Mouse (Mus musculus) myocyte (in vitro differentiated cells): ENCODE measurements around the gene Maats1. TPM values are rescaled to one million over a fixed set of nuclear protein-coding genes. Genes with fewer than 3 reads are reported as not detected.

ENCODE experiments used
- H3K27me3 ChIP-seq: one replicate; pipeline ENCODE4 v1.6.1; 2011; ENCODE audit not compliant: control insufficient read depth, insufficient read depth, insufficient read length
- H3K36me3 ChIP-seq: one replicate; pipeline ENCODE4 v1.6.1; 2011; ENCODE audit not compliant: control insufficient read depth, insufficient read depth
- H3K4me2 ChIP-seq: one replicate; pipeline ENCODE4 v1.6.1; 2011; ENCODE audit warnings: low read depth, control low read depth
- H3K4me3 ChIP-seq: one replicate; pipeline ENCODE4 v1.5.1; 2011; ENCODE audit warnings: mild to moderate bottlenecking, control low read depth, moderate library complexity
- H3K79me2 ChIP-seq: one replicate; pipeline ENCODE4 v1.6.1; 2011; ENCODE audit not compliant: control insufficient read depth, insufficient read depth
- H3ac ChIP-seq: one replicate; pipeline ENCODE4 v1.6.1; 2011; ENCODE audit not compliant: control insufficient read depth, insufficient read length
- CEBPB ChIP-seq: IDR thresholded peaks from 2 replicates; pipeline ENCODE4 v1.6.1; 2011; ENCODE audit warnings: mild to moderate bottlenecking, moderate library complexity; ENCODE audit not compliant: poor library complexity, insufficient read depth, severe bottlenecking
- E2F4 ChIP-seq: IDR thresholded peaks from one replicate; pipeline ENCODE4 v1.6.1; 2011; ENCODE audit warnings: mild to moderate bottlenecking, control low read depth, moderate library complexity; ENCODE audit not compliant: insufficient read depth
- MAX ChIP-seq: IDR thresholded peaks from one replicate; pipeline ENCODE4 v1.6.1; 2011; ENCODE audit warnings: low read depth, mild to moderate bottlenecking, control low read depth
- MYOD1 ChIP-seq, 3 experiments: IDR thresholded peaks; one replicate each; pipeline ENCODE4 v1.6.1; 2011; ENCODE audit warnings: control low read depth in 2 of 3, low read depth in 2 of 3, mild to moderate bottlenecking in 2 of 3, moderate library complexity in 1 of 3; ENCODE audit not compliant: insufficient read length in 2 of 3, control insufficient read depth in 1 of 3
- MYOG ChIP-seq, 3 experiments: IDR thresholded peaks; one replicate each; pipeline ENCODE4 v1.6.1; 2011; ENCODE audit warnings: control low read depth in 2 of 3, low read depth in 2 of 3, mild to moderate bottlenecking in 2 of 3; ENCODE audit not compliant: insufficient read length in 2 of 3, control insufficient read depth in 1 of 3, insufficient read depth in 1 of 3
- POLR2A ChIP-seq: IDR thresholded peaks from one replicate; pipeline ENCODE4 v1.6.1; 2011; ENCODE audit warnings: low read depth, mild to moderate bottlenecking, control low read depth, moderate library complexity; ENCODE audit not compliant: insufficient read length
- POLR2AphosphoS2 ChIP-seq: IDR thresholded peaks from one replicate; pipeline ENCODE4 v1.6.1; 2011; ENCODE audit warnings: low read depth, control low read depth; ENCODE audit not compliant: insufficient read length
- REST ChIP-seq: IDR thresholded peaks from one replicate; pipeline ENCODE4 v1.6.1; 2011; ENCODE audit warnings: mild to moderate bottlenecking, control low read depth, moderate library complexity; ENCODE audit not compliant: insufficient read depth, insufficient read length
- SRF ChIP-seq: IDR thresholded peaks from one replicate; pipeline ENCODE4 v1.6.1; 2011; ENCODE audit warnings: low read depth; ENCODE audit not compliant: control insufficient read depth, insufficient read length
- TCF12 ChIP-seq: IDR thresholded peaks from one replicate; pipeline ENCODE4 v1.6.1; 2011; ENCODE audit warnings: mild to moderate bottlenecking, control low read depth; ENCODE audit not compliant: poor library complexity, insufficient read depth, severe bottlenecking
- TCF3 ChIP-seq: IDR thresholded peaks from one replicate; pipeline ENCODE4 v1.6.1; 2011; ENCODE audit warnings: low read depth, control low read depth; ENCODE audit not compliant: insufficient read length
- USF1 ChIP-seq: IDR thresholded peaks from one replicate; pipeline ENCODE4 v1.6.1; 2011; ENCODE audit warnings: low read depth, mild to moderate bottlenecking, control low read depth, moderate library complexity
- polyA plus RNA-seq: library from polyadenylated mRNA; unstranded; fragments of >200 nt; fragmentation: generic; extraction: Trizol; gene quantifications from one replicate; pipeline ENCODE4 v1.2.1, GENCODE M21; 2012; ENCODE audit warnings: missing spikeins

Gene Maats1
- polyA plus RNA-seq, 1 experiment, result 1.1 TPM

- peak overlapping the region; percentile 5 for H3K4me2 ChIP-seq
- no peak overlapping the region for H3K4me3 ChIP-seq
- no peaks in the 10 kb centered on the region for H3K79me2 ChIP-seq
- H3ac ChIP-seq, result no peak overlapping the region
- no peaks in the 10 kb centered on the region for H3K27me3 ChIP-seq
- no peaks in the 10 kb centered on the region for H3K36me3 ChIP-seq
- TF ChIP-seq SRF (no peak), MYOD1 (IDR thresholded peaks at IDR 0.05; ENCODE audit: control insufficient read depth in 1 of 3, insufficient read length in 2 of 3, low read depth in 2 of 3) (no peak), POLR2A (no peak), CEBPB (no peak), USF1 (no peak), E2F4 (no peak), TCF12 (no peak), MAX (no peak), REST (no peak)
These were observed 34.4 kb upstream of the Maats1 start for GRCm38 (mm10) chr16:38376163-38376840.

GRCm38 (mm10) chr16:38375182-38375581, 33.2 kb upstream of the Maats1 start:
- Histone ChIP-seq H3K79me2 (no peaks in the 10 kb centered on the region), H3K36me3 (no peaks in the 10 kb centered on the region), H3ac (no peak overlapping the region), H3K4me3 (no peak overlapping the region), H3K4me2 (no peak overlapping the region), H3K27me3 (no peaks in the 10 kb centered on the region)
- TF ChIP-seq CEBPB (no peak), SRF (no peak), REST (no peak), E2F4 (no peak)

- no peak for TF ChIP-seq MYOG (IDR thresholded peaks at IDR 0.05; ENCODE audit: control insufficient read depth in 1 of 3, insufficient read depth in 1 of 3, insufficient read length in 2 of 3, low read depth in 2 of 3)
- no peak for TF ChIP-seq POLR2AphosphoS2
- no peak for TF ChIP-seq POLR2A
- no peak for TF ChIP-seq TCF3
- TF ChIP-seq CEBPB, result no peak
- peak in 1 of 3 experiments; percentile 27 for TF ChIP-seq MYOD1 (IDR thresholded peaks at IDR 0.05; ENCODE audit: control insufficient read depth in 1 of 3, insufficient read length in 2 of 3, low read depth in 2 of 3)
- H3K4me2 ChIP-seq, result no peak overlapping the region
- no peaks in the 10 kb centered on the region for H3K36me3 ChIP-seq
- H3ac ChIP-seq, result no peak overlapping the region
- no peaks in the 10 kb centered on the region for H3K79me2 ChIP-seq
- H3K4me3 ChIP-seq, result no peak overlapping the region
- no peaks in the 10 kb centered on the region for H3K27me3 ChIP-seq
These were observed 32.6 kb upstream of the Maats1 start for GRCm38 (mm10) chr16:38374379-38375140.

- no peaks in the 10 kb centered on the region for H3K79me2 ChIP-seq
- H3K36me3 ChIP-seq, result no peaks in the 10 kb centered on the region
- TF ChIP-seq REST (no peak), CEBPB (no peak), MYOD1 (IDR thresholded peaks at IDR 0.05; ENCODE audit: control insufficient read depth in 1 of 3, insufficient read length in 2 of 3, low read depth in 2 of 3) (no peak), POLR2A (no peak), TCF12 (no peak), MAX (no peak), POLR2AphosphoS2 (no peak), E2F4 (no peak), USF1 (no peak), MYOG (IDR thresholded peaks at IDR 0.05; ENCODE audit: control insufficient read depth in 1 of 3, insufficient read depth in 1 of 3, insufficient read length in 2 of 3, low read depth in 2 of 3) (no peak), TCF3 (no peak), SRF (no peak)
- H3K4me3 ChIP-seq, result no peak overlapping the region
- H3K27me3 ChIP-seq, result no peaks in the 10 kb centered on the region
- H3K4me2 ChIP-seq, result no peak overlapping the region
- no peak overlapping the region for H3ac ChIP-seq
These were observed 32.0 kb upstream of the Maats1 start for GRCm38 (mm10) chr16:38373941-38374340.

- no peaks in the 10 kb centered on the region for H3K36me3 ChIP-seq
- no peak overlapping the region for H3ac ChIP-seq
- TF ChIP-seq MYOG (IDR thresholded peaks at IDR 0.05; ENCODE audit: control insufficient read depth in 1 of 3, insufficient read depth in 1 of 3, insufficient read length in 2 of 3, low read depth in 2 of 3) (no peak), CEBPB (no peak), POLR2A (no peak), TCF3 (no peak), USF1 (no peak), SRF (no peak), POLR2AphosphoS2 (no peak), REST (no peak), E2F4 (no peak), TCF12 (no peak), MYOD1 (IDR thresholded peaks at IDR 0.05; ENCODE audit: control insufficient read depth in 1 of 3, insufficient read length in 2 of 3, low read depth in 2 of 3) (no peak), MAX (no peak)
- no peaks in the 10 kb centered on the region for H3K79me2 ChIP-seq
- no peaks in the 10 kb centered on the region for H3K27me3 ChIP-seq
- no peak overlapping the region for H3K4me2 ChIP-seq
- no peak overlapping the region for H3K4me3 ChIP-seq
These were observed 31.5 kb upstream of the Maats1 start for GRCm38 (mm10) chr16:38373439-38373838.
